Mouse (Mus musculus) cerebellum, adult 2 months (tissue): ENCODE data around the gene Vil1. TPM values are rescaled to one million over a fixed set of nuclear protein-coding genes. Genes with fewer than 3 reads are reported as not detected.

Experiments used
- DNase-seq, 2 experiments: peaks; one replicate each; pipeline ENCODE4 v3.0.0; 2021
- H3K27ac ChIP-seq: fragments of 200-500 bp; 2 replicates; pipeline ENCODE4 v1.5.1; 2012; ENCODE audit warnings: low read length, control low read depth, inconsistent platforms; ENCODE audit not compliant: insufficient read depth
- H3K27me3 ChIP-seq: fragments of 200-500 bp; 2 replicates; pipeline ENCODE4 v1.6.1; 2012; ENCODE audit warnings: inconsistent platforms, mild to moderate bottlenecking, low read length, moderate library complexity; ENCODE audit not compliant: control insufficient read depth, insufficient read depth
- H3K4me1 ChIP-seq: fragments of 200-500 bp; 2 replicates; pipeline ENCODE4 v1.6.1; 2011; ENCODE audit warnings: low read length; ENCODE audit not compliant: control insufficient read depth, insufficient read depth
- H3K4me3 ChIP-seq: fragments of 200-500 bp; replicated peaks from 2 replicates; pipeline ENCODE3; 2011; ENCODE audit warnings: mild to moderate bottlenecking, low read depth, low read length, control low read depth; ENCODE audit not compliant: insufficient read depth
- CTCF ChIP-seq: fragments of 200-500 bp; IDR thresholded peaks from 2 replicates; pipeline ENCODE4 v1.5.1; 2011; ENCODE audit warnings: low read depth, mild to moderate bottlenecking, control low read depth, low read length, moderate library complexity, borderline replicate concordance; ENCODE audit not compliant: insufficient read depth
- POLR2A ChIP-seq: fragments of 200-500 bp; IDR thresholded peaks from 2 replicates; pipeline ENCODE4 v1.6.1; 2011; ENCODE audit warnings: low read length, control low read depth, borderline replicate concordance; ENCODE audit not compliant: insufficient read depth
- WGBS: fragments of 180-500 bp; shearing (Covaris S2); methylation state at CpG from one replicate; pipeline ENCODE4 v1.1.7; 2018; 5-methylcytosine and 5-hydroxymethylcytosine counted together
- polyA plus RNA-seq: library from polyadenylated mRNA; depleted of rRNA; stranded (reverse); fragments of >200 nt; gene quantifications from 2 replicates; pipeline ENCODE4 v1.2.3, GENCODE M21; 2012; rRNA removed

The Vil1 gene
- polyA plus RNA-seq, 1 experiment = 0.39 TPM

DNA sequence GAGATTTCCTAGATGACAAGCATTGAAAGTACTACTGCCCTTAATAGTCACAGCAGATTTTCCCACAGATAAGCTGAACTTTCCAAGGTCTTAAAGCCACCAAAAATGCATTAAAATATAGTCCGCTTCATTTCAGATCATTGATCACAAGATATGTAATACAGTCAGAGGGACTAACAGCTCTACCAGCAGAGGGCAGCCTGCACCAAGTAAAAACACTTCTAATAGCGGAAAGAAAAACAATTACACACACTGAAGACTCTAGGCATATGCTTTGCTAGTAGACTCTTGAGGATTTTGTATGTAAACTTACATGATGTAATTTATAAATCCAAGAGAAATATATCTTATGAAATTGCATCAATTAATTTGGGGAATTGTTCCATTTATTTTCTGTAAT is 51.1 kb downstream of the Vil1 start:
- WGBS = 65% methylated on average over 2 of the region's 2 CpGs
- TF ChIP-seq POLR2A (no peak), CTCF (no peak; the same call in 1 of the 2 replicates)
- Histone ChIP-seq H3K27me3 (no peaks in the 10 kb centered on the region), H3K27ac (no peak overlapping the region), H3K4me1 (no peaks in the 10 kb centered on the region), H3K4me3 (no peak overlapping the region)
- DNase-seq = peak; percentile 18 to 29

Other genes starting within 250 kb of the Vil1 start
- gene Cxcr1, start 214.7 kb upstream of the Vil1 start, polyA plus RNA-seq = not detected in 2 replicates
- gene Arpc2, start 173.3 kb upstream of the Vil1 start, polyA plus RNA-seq = 146 and 151 TPM in 2 replicates
- gene Gpbar1, start 130.8 kb upstream of the Vil1 start, polyA plus RNA-seq = not detected in 2 replicates
- 186 and 198 TPM in 2 replicates for gene Aamp, start 124.6 kb upstream of the Vil1 start, polyA plus RNA-seq
- 185 and 201 TPM in 2 replicates for gene Pnkd, start 124.4 kb upstream of the Vil1 start, polyA plus RNA-seq
- gene Tmbim1, start 103.8 kb upstream of the Vil1 start, polyA plus RNA-seq = 56.1 and 58.2 TPM in 2 replicates
- 2.1 and 3.3 TPM in 2 replicates for gene Catip, start 47.3 kb upstream of the Vil1 start, polyA plus RNA-seq
- 4.7 and 5.6 TPM in 2 replicates for gene Slc11a1, start 34.2 kb upstream of the Vil1 start, polyA plus RNA-seq
- gene Ctdsp1, start 17.9 kb upstream of the Vil1 start, polyA plus RNA-seq = 35.7 and 37.2 TPM in 2 replicates
- 28.4 and 28.5 TPM in 2 replicates for gene Cnot9, start 96.7 kb downstream of the Vil1 start, polyA plus RNA-seq
- gene Plcd4, start 133.5 kb downstream of the Vil1 start, polyA plus RNA-seq = 28.1 and 29.0 TPM in 2 replicates
- gene Usp37, start 134.9 kb downstream of the Vil1 start, polyA plus RNA-seq = 11.7 and 12.5 TPM in 2 replicates
- gene Zfp142, start 178.9 kb downstream of the Vil1 start, polyA plus RNA-seq = 26.8 and 30.1 TPM in 2 replicates
- gene Bcs1l, start 178.9 kb downstream of the Vil1 start, polyA plus RNA-seq = 26.7 and 28.9 TPM in 2 replicates
- 145 and 146 TPM in 2 replicates for gene Rnf25, start 192.0 kb downstream of the Vil1 start, polyA plus RNA-seq
- 4.7 and 6.2 TPM in 2 replicates for gene Stk36, start 192.1 kb downstream of the Vil1 start, polyA plus RNA-seq